Mouse (Mus musculus): ENCODE measurements around the gene Rab1b. TPM values are rescaled to one million over a fixed set of nuclear protein-coding genes. Genes with fewer than 3 reads are reported as not detected.

Gene Rab1b
- polyA plus RNA-seq, 1 experiment: 203 TPM

- H3K79me2 ChIP-seq (ENCODE audit: control insufficient read depth, insufficient read depth): no peaks in the 10 kb centered on the region
- peaks cover 13% of the 10 kb centered on the region for H3K36me3 ChIP-seq (ENCODE audit: control insufficient read depth, insufficient read depth)
- TF ChIP-seq MYOG (IDR thresholded peaks at IDR 0.05; ENCODE audit: control insufficient read depth in 1 of 3, insufficient read depth in 1 of 3, insufficient read length in 2 of 3, low read depth in 2 of 3) (no peak), TCF12 (IDR thresholded peaks at IDR 0.05; ENCODE audit: insufficient read depth, poor library complexity, severe bottlenecking) (no peak), POLR2A (IDR thresholded peaks at IDR 0.05; ENCODE audit: insufficient read length, low read depth) (peak; percentile 42), REST (IDR thresholded peaks at IDR 0.05; ENCODE audit: insufficient read depth, insufficient read length) (no peak), USF1 (IDR thresholded peaks at IDR 0.05; ENCODE audit: low read depth) (no peak), E2F4 (IDR thresholded peaks at IDR 0.05; ENCODE audit: insufficient read depth) (no peak), MYOD1 (IDR thresholded peaks at IDR 0.05; ENCODE audit: control insufficient read depth in 1 of 3, insufficient read length in 2 of 3, low read depth in 2 of 3) (no peak), POLR2AphosphoS2 (IDR thresholded peaks at IDR 0.05; ENCODE audit: insufficient read length, low read depth) (peak; percentile 75), CEBPB (IDR thresholded peaks at IDR 0.05; ENCODE audit: insufficient read depth, poor library complexity, severe bottlenecking) (no peak), SRF (IDR thresholded peaks at IDR 0.05; ENCODE audit: control insufficient read depth, insufficient read length, low read depth) (no peak), TCF3 (IDR thresholded peaks at IDR 0.05; ENCODE audit: insufficient read length, low read depth) (no peak), MAX (IDR thresholded peaks at IDR 0.05; ENCODE audit: low read depth) (no peak)
- no peaks in the 10 kb centered on the region for H3K27me3 ChIP-seq (ENCODE audit: control insufficient read depth, insufficient read depth, insufficient read length)
- H3K4me2 ChIP-seq (ENCODE audit: low read depth): peak within 1 kb of the TSS; percentile 71
- no peak within 1 kb of the TSS for H3ac ChIP-seq (ENCODE audit: control insufficient read depth, insufficient read length)
- H3K4me3 ChIP-seq: no peak within 1 kb of the TSS
These were observed 8.3 kb downstream of the Rab1b start, which contains the start of gene Cnih2 for GRCm38 (mm10) chr19:5098363-5099143. Cnih2 (minus strand) TSS chr19:5098521.

GRCm38 (mm10) chr19:5097521-5098362, 9.1 kb downstream of the Rab1b start:
- no peak overlapping the region for H3K4me3 ChIP-seq
- no peaks in the 10 kb centered on the region for H3K79me2 ChIP-seq (ENCODE audit: control insufficient read depth, insufficient read depth)
- peak overlapping the region; percentile 71 for H3K4me2 ChIP-seq (ENCODE audit: low read depth)
- no peak overlapping the region for H3ac ChIP-seq (ENCODE audit: control insufficient read depth, insufficient read length)
- H3K27me3 ChIP-seq (ENCODE audit: control insufficient read depth, insufficient read depth, insufficient read length): no peaks in the 10 kb centered on the region
- no peak for TF ChIP-seq POLR2A (IDR thresholded peaks at IDR 0.05; ENCODE audit: insufficient read length, low read depth)
- TF ChIP-seq E2F4 (IDR thresholded peaks at IDR 0.05; ENCODE audit: insufficient read depth): no peak
- TF ChIP-seq SRF (IDR thresholded peaks at IDR 0.05; ENCODE audit: control insufficient read depth, insufficient read length, low read depth): no peak
- TF ChIP-seq TCF3 (IDR thresholded peaks at IDR 0.05; ENCODE audit: insufficient read length, low read depth): no peak
- no peak for TF ChIP-seq REST (IDR thresholded peaks at IDR 0.05; ENCODE audit: insufficient read depth, insufficient read length)
- no peak for TF ChIP-seq POLR2AphosphoS2 (IDR thresholded peaks at IDR 0.05; ENCODE audit: insufficient read length, low read depth)
- TF ChIP-seq CEBPB (IDR thresholded peaks at IDR 0.05; ENCODE audit: insufficient read depth, poor library complexity, severe bottlenecking): no peak
- no peak for TF ChIP-seq USF1 (IDR thresholded peaks at IDR 0.05; ENCODE audit: low read depth)
- no peak for TF ChIP-seq TCF12 (IDR thresholded peaks at IDR 0.05; ENCODE audit: insufficient read depth, poor library complexity, severe bottlenecking)
- no peak for TF ChIP-seq MYOD1 (IDR thresholded peaks at IDR 0.05; ENCODE audit: control insufficient read depth in 1 of 3, insufficient read length in 2 of 3, low read depth in 2 of 3)
- TF ChIP-seq MAX (IDR thresholded peaks at IDR 0.05; ENCODE audit: low read depth): no peak
- no peak for TF ChIP-seq MYOG (IDR thresholded peaks at IDR 0.05; ENCODE audit: control insufficient read depth in 1 of 3, insufficient read depth in 1 of 3, insufficient read length in 2 of 3, low read depth in 2 of 3)
- H3K36me3 ChIP-seq (ENCODE audit: control insufficient read depth, insufficient read depth): peaks cover 9% of the 10 kb centered on the region

- H3K79me2 ChIP-seq (ENCODE audit: control insufficient read depth, insufficient read depth): no peaks in the 10 kb centered on the region
- H3K4me3 ChIP-seq: no peak overlapping the region
- H3K4me2 ChIP-seq (ENCODE audit: low read depth): no peak overlapping the region
- TF ChIP-seq MYOD1 (IDR thresholded peaks at IDR 0.05; ENCODE audit: control insufficient read depth in 1 of 3, insufficient read length in 2 of 3, low read depth in 2 of 3) (peak in 1 of 3 experiments; percentile 44), MYOG (IDR thresholded peaks at IDR 0.05; ENCODE audit: control insufficient read depth in 1 of 3, insufficient read depth in 1 of 3, insufficient read length in 2 of 3, low read depth in 2 of 3) (no peak), POLR2AphosphoS2 (IDR thresholded peaks at IDR 0.05; ENCODE audit: insufficient read length, low read depth) (peak; percentile 68)
- H3ac ChIP-seq (ENCODE audit: control insufficient read depth, insufficient read length): no peak overlapping the region
- no peaks in the 10 kb centered on the region for H3K27me3 ChIP-seq (ENCODE audit: control insufficient read depth, insufficient read depth, insufficient read length)
- peaks cover 2% of the 10 kb centered on the region for H3K36me3 ChIP-seq (ENCODE audit: control insufficient read depth, insufficient read depth)
These were observed 10.9 kb downstream of the Rab1b start for GRCm38 (mm10) chr19:5095887-5096474.

- no peak overlapping the region for H3ac ChIP-seq (ENCODE audit: control insufficient read depth, insufficient read length)
- H3K27me3 ChIP-seq (ENCODE audit: control insufficient read depth, insufficient read depth, insufficient read length): no peaks in the 10 kb centered on the region
- no peak overlapping the region for H3K4me2 ChIP-seq (ENCODE audit: low read depth)
- TF ChIP-seq USF1 (IDR thresholded peaks at IDR 0.05; ENCODE audit: low read depth): no peak
- TF ChIP-seq TCF12 (IDR thresholded peaks at IDR 0.05; ENCODE audit: insufficient read depth, poor library complexity, severe bottlenecking): no peak
- TF ChIP-seq POLR2AphosphoS2 (IDR thresholded peaks at IDR 0.05; ENCODE audit: insufficient read length, low read depth): peak; percentile 4
- no peaks in the 10 kb centered on the region for H3K36me3 ChIP-seq (ENCODE audit: control insufficient read depth, insufficient read depth)
- H3K79me2 ChIP-seq (ENCODE audit: control insufficient read depth, insufficient read depth): no peaks in the 10 kb centered on the region
- H3K4me3 ChIP-seq: no peak overlapping the region
These were observed 12.0 kb downstream of the Rab1b start for GRCm38 (mm10) chr19:5094746-5095417.
